Mouse (Mus musculus) left cerebral cortex, postnatal 36 days (tissue): Measurements from ENCODE around the gene Gpx3. TPM values are rescaled to one million over a fixed set of nuclear protein-coding genes. Genes with fewer than 3 reads are reported as not detected.
"Not testable (repeated sequence)": the region's sequence is repeated elsewhere in the genome, so short reads cannot be mapped to it uniquely, and the experiment has no call there.

Experiments
- DNase-seq, 2 experiments: peaks; one replicate each; pipeline ENCODE4 v3.0.0; 2021 to 2022; ENCODE audit warnings: low spot score in 2 of 2, mixed read lengths in 1 of 2
- intact Hi-C: fragments of 180-260 bp; cut with DNase I; formaldehyde crosslinking; loops from one replicate; pipeline ENCODE4 v1.15.1; 2025
- total RNA-seq, 2 experiments: library from RNA; stranded (reverse); gene quantifications; 2 replicates each; pipeline ENCODE4 v1.2.3; 2021

Gene Gpx3
- total RNA-seq, 2 experiments from 2014 or later, result 7.9 to 8.9 TPM

- intact Hi-C loops, result loop anchor here (2.0 kb wide), 1 partner anchor 106 kb away; no protein-coding TSS in a partner anchor
- DNase-seq, result no peak
Observed at GRCm38 (mm10) chr11:54878893-54879292, 23.4 kb upstream of the Gpx3 start.

DNA sequence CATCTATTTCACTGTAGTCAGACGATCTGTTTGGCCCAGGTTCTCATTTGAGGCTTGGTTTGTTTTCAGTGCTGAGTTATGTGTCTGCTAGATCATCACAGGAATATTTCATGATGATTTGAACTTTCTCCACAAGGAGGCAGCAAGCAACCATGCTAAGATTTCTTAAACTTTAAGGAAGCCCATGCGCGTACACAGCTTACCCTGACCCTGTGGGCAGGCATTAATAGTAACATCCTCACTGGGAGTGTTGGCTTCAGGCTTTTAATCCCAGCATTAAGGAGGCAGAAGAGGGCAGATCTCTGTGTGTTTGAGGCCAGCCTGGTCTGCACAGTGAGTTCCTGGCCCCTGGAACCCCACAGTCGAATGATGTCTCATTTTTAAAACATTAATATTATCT lies 22.8 kb upstream of the Gpx3 start:
- DNase-seq, result no peak
- intact Hi-C loops, result loop anchor here (2.0 kb wide), 1 partner anchor 105 kb away; no protein-coding TSS in a partner anchor

DNA sequence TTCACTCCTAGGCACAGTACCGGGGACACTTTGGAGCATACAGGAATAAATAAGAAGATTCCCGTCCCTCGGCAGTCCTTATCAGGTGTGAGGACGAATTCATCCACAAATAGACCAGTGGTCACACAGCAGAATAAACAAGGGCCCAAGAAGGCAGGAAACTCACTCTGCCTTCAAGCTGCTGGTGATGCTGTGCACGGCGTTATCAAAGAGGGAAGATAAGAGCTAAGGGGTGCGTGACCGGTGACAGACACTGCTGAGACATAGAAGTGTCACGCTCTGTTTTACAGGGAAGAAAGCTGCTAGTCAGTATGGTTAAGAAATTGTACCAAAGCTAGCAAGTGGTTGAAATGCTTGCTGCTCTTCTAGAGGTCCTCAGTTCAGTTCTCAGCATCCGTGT lies 22.3 kb upstream of the Gpx3 start:
- intact Hi-C loops, result loop anchor here (2.0 to 5.0 kb wide), 3 partner anchors 47 to 207 kb away; no protein-coding TSS in a partner anchor
- DNase-seq, result no peak

DNA sequence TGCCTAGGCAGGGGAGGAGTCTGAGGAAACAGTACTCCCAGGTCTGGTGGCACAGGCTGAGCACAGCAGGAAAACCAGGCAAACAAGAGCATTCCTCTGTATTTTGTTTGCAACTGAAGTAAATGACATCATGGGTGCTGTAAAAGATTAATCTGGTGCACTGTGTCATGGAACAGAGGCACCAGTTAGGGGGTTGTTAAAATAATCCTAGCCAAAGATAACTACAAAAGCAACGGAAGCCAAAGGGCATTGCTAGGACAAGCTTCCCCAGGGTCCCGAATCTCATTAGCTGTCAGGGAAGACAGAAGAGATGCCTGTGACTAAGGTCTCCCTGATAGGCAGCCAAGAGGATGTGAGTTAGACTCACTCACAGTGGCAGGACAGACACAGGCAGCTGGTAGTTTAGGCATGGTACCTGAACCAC lies 21.2 kb upstream of the Gpx3 start:
- DNase-seq, result no peak
- intact Hi-C loops, result loop anchor here (2.0 to 5.0 kb wide), 2 partner anchors 46 to 206 kb away; no protein-coding TSS in a partner anchor

- intact Hi-C loops, result loop anchor here (5.0 kb wide), 1 partner anchor 205 kb away; no protein-coding TSS in a partner anchor
Observed at GRCm38 (mm10) chr11:54882671-54883070, 19.6 kb upstream of the Gpx3 start.

GRCm38 (mm10) chr11:54884197-54884828 lies 17.9 kb upstream of the Gpx3 start:
- intact Hi-C loops, result loop anchor here (5.0 kb wide), 1 partner anchor 203 kb away; no protein-coding TSS in a partner anchor

More at GRCm38 (mm10) chr11:54882671-54883070, 19.6 kb upstream of the Gpx3 start:
- no peak for DNase-seq

DNA sequence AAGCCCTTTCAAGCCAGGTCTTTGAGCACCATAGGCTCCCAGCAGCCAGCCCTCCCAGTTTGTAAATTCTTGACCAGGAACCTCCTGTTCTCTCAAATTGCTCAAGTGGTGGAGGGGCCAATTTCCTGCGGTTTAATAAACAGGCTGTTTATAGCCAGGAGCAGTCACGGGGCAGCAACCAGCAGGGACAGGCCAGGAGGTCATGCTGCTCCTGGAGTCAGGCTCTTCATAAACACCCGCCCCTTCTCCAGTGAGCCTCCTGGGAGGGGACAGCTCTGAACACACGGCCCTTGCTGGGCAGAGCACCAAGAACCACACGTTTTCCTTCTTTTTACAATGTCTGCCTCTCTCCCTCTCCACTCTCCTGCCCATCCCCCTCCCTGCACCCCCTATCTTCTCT lies 17.3 kb upstream of the Gpx3 start:
- intact Hi-C loops, result loop anchor here (5.0 kb wide), 1 partner anchor 202 kb away; no protein-coding TSS in a partner anchor
- no peak for DNase-seq

More at GRCm38 (mm10) chr11:54884197-54884828, 17.9 kb upstream of the Gpx3 start:
- no peak for DNase-seq

GRCm38 (mm10) chr11:54885406-54885805 lies 16.8 kb upstream of the Gpx3 start:
- no peak for DNase-seq
- intact Hi-C loops, result no loop called here

DNA sequence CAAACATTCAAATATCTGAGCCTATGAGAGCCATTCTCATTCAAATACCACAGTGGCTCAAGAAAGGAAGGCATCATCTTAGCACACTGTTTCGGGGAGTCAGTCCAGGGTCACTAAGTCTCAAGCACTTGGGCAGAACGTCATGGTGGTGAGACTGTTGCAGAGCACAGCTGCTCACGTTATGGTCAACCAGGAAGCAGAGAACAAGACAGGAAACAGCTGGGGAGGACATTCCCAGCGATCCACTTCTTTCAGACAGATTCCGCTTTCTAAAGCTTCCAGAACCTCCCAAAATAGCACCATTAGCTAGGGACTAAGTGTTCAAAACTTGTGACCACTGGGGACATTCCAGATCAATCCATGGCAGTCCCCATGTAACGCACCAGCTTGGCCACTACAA lies 14.3 kb upstream of the Gpx3 start:
- intact Hi-C loops, result no loop called here
- no peak for DNase-seq

DNA sequence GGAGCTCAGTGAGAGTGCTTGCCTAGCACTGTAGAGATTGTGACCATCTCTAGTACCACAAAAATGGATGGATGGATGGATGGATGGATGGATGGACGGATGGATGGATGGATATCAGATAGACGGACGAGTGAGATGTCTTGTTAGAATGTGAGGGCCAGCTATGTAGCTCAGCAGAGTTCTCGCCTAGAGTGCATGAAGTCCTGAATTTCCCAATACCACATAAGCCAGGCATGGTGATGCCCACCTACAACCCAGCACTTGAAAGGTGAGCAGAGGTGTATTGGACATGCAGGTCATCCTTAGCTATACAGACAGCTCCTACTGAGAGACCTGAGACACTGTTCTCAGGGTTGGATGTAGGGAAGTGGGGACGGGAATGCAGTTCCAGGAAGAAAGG lies 10.9 kb upstream of the Gpx3 start:
- no peak for DNase-seq
- intact Hi-C loops, result no loop called here

DNA sequence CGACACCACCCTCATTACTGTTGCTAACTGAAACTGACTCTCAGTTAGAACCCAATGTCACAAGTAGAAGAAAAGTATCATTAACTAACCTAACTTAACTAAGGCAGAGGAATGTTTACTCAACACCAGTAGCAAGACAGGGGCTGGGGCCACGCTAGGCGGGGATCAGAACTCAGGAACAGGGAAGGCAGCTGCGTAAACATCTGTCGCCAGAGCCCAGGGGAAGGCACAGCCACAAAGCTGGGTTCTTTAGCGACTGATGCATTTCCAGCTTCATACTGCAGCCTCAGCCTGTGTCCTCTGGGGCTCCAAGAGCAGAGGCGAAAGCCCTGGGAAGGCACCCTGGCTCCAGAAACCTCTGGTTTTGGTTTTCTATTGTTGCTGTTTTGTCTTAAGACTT lies 10.2 kb upstream of the Gpx3 start:
- intact Hi-C loops, result no loop called here
- no peak for DNase-seq

GRCm38 (mm10) chr11:54894589-54894988 lies 7.7 kb upstream of the Gpx3 start:
- intact Hi-C loops, result no loop called here

GRCm38 (mm10) chr11:54896646-54897045 lies 5.6 kb upstream of the Gpx3 start:
- intact Hi-C loops, DNase-seq: not testable (repeated sequence)

More at GRCm38 (mm10) chr11:54894589-54894988, 7.7 kb upstream of the Gpx3 start:
- no peak for DNase-seq

DNA sequence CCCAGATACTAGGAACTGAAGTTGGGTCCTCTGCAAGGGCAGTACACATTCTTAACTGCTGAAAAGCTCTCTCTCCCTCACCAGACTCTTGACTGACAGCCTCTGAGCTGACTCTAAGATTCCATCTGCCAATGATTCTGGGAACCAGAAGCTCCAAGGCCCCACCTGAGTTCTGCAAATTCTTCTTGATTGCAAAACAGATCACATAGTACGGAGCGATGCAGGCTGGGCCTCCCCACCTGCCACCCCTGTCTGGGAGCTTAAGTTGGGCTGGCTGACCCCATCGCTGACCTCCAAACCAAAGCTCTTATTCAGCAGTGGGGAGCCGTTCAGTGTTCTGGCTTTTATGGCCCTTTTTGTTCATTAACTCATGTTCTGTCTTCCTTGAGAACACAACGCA lies 4.8 kb upstream of the Gpx3 start:
- no peak for DNase-seq
- intact Hi-C loops, result no loop called here

DNA sequence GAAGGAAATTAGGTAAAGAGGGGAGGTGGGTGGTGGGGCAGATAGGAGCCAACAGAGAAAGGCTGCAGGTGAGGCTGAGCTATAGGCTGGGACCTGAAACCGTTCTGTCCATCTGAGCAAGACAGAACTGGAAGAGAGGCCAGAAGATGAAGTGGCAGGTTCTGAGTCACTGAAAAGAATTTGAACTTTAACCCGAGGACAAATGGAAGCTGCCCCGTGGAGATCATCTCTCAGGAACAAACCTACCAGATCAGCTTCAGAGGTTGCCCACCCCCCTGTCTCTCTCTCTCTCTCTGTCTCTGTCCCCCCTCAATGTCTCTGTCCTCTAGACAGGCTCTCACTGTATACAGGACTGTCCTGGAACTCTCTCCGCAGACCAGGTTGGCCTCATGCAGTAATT lies 2.6 kb upstream of the Gpx3 start:
- no peak for DNase-seq
- intact Hi-C loops, result no loop called here

- DNase-seq, result no peak
- intact Hi-C loops, result no loop called here
Observed at GRCm38 (mm10) chr11:54903339-54903738, 1.1 kb downstream of the Gpx3 start.

DNA sequence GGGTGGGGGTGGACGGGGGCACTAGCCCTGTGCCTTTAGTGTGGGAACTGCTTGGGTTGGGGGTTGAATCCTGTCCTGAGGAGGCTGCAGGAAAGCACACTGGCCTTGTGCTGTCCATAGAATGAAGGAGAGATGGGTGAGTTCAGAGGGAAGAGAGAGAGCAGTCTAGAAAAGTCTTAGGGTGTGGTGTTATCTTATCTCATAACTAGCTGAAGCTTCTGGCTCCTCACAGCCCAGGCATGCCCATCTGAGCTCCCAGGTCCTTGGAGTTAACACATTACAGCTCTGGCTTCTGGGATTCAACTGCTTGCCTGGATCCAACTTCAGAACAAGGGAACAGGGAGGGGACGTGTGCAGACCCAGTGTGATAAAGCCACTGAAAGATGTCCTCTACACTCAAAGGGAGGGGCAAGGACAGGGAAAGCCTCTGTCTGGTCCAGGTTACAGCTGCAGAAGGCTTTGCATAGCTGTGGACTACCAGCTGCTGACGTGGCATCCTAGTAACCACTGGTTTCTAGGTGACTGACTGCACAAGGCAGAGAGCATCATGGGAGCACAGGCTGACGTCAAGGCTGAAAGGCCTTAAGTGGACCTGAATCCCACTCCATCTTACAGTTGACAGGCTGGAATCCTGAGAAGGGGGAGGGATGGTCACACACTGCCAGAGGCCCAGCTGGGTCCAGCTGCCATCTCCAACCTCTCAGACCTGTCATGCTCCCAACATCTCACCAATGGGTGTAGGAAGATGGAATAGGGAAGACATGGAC lies 1.9 kb downstream of the Gpx3 start:
- DNase-seq, result no peak
- intact Hi-C loops, result no loop called here

- intact Hi-C loops, result no loop called here
- no peak for DNase-seq
Observed at GRCm38 (mm10) chr11:54905086-54905485, 2.8 kb downstream of the Gpx3 start.

DNA sequence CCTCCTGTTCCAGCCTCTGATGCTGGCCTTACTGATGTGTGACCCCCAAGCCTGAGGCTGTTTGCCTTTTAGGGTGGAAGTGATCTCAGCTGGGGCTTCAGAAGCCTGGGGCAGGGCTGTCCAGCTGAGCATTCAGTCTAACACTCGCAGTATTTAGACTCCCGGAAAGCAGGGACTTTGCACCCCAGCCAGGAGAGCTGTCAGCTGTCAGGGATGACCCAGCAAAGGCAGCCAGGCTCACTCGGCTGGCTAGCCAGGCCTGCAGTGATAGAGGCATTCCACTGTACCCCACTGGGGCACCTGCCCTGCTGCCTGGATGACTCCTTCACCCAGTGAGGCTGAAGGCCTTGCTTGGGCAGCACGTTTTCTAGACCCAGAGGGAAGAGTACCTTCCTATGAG lies 3.7 kb downstream of the Gpx3 start:
- intact Hi-C loops, result no loop called here
- no peak for DNase-seq

- intact Hi-C loops, result no loop called here
Observed at GRCm38 (mm10) chr11:54906466-54906865, 4.2 kb downstream of the Gpx3 start.

GRCm38 (mm10) chr11:54907259-54907658 lies 5.0 kb downstream of the Gpx3 start:
- intact Hi-C loops, result no loop called here

More at GRCm38 (mm10) chr11:54906466-54906865, 4.2 kb downstream of the Gpx3 start:
- DNase-seq, result no peak

More at GRCm38 (mm10) chr11:54907259-54907658, 5.0 kb downstream of the Gpx3 start:
- no peak for DNase-seq
